Mouse (Mus musculus) retina, embryonic 14.5 days (tissue): Measurements from ENCODE around the gene Them7.
A peak's percentile ranks its signal among the peaks of the same experiment; 100 is the strongest.

Source experiments
- DNase-seq: peaks from one replicate; pipeline ENCODE4 v3.0.0-alpha.2; 2015; ENCODE audit warnings: low spot score

Gene Them7

GRCm38 (mm10) chr2:105224134-105224986 lies at the start of gene Them7:
Gene Them7, plus strand, starts transcription at chr2:105224320.
- DNase-seq, result peak; percentile 28

- DNase-seq, result no peak
These were observed 45.2 kb upstream of the Them7 start for GRCm38 (mm10) chr2:105178871-105179270.

- DNase-seq, result peak; percentile 12
These were observed 41.6 kb upstream of the Them7 start for GRCm38 (mm10) chr2:105182501-105182900.

- no peak for DNase-seq
These were observed 39.0 kb upstream of the Them7 start for GRCm38 (mm10) chr2:105185140-105185539.

- DNase-seq, result no peak
These were observed 38.2 kb upstream of the Them7 start for GRCm38 (mm10) chr2:105185768-105186529.

- DNase-seq, result no peak
These were observed 37.5 kb upstream of the Them7 start for GRCm38 (mm10) chr2:105186591-105186990.

- peak; percentile 63 for DNase-seq
These were observed 35.9 kb upstream of the Them7 start for GRCm38 (mm10) chr2:105188182-105188581.

GRCm38 (mm10) chr2:105189352-105189751 lies 34.8 kb upstream of the Them7 start:
- peak; percentile 75 for DNase-seq

- DNase-seq, result peak; percentile 9
These were observed 24.0 kb upstream of the Them7 start for GRCm38 (mm10) chr2:105200152-105200551.

GRCm38 (mm10) chr2:105206563-105207174 lies 17.5 kb upstream of the Them7 start:
- no peak for DNase-seq

GRCm38 (mm10) chr2:105212839-105213238 lies 11.3 kb upstream of the Them7 start:
- no peak for DNase-seq

GRCm38 (mm10) chr2:105215914-105216313 lies 8.2 kb upstream of the Them7 start:
- no peak for DNase-seq

- no peak for DNase-seq
These were observed 4.9 kb upstream of the Them7 start for GRCm38 (mm10) chr2:105219229-105219628.

- no peak for DNase-seq
These were observed 4.5 kb upstream of the Them7 start for GRCm38 (mm10) chr2:105219664-105220063.

GRCm38 (mm10) chr2:105220738-105221303 lies 3.3 kb upstream of the Them7 start:
- DNase-seq, result no peak

GRCm38 (mm10) chr2:105223606-105224005 lies 514 bp upstream of the Them7 start:
- DNase-seq, result no peak

GRCm38 (mm10) chr2:105224987-105225375 lies 861 bp downstream of the Them7 start:
- DNase-seq, result no peak

GRCm38 (mm10) chr2:105226297-105226958 lies 2.3 kb downstream of the Them7 start:
- no peak for DNase-seq

GRCm38 (mm10) chr2:105228416-105228815 lies 4.3 kb downstream of the Them7 start:
- DNase-seq, result no peak

GRCm38 (mm10) chr2:105230333-105230732 lies 6.2 kb downstream of the Them7 start:
- DNase-seq, result peak; percentile 91

- no peak for DNase-seq
These were observed 8.3 kb downstream of the Them7 start for GRCm38 (mm10) chr2:105232386-105232785.

- DNase-seq, result no peak
These were observed 10.2 kb downstream of the Them7 start for GRCm38 (mm10) chr2:105234278-105234677.
